Mouse (Mus musculus): ENCODE data around the gene Spic.
"Not testable (repeated sequence)": the region's sequence is repeated elsewhere in the genome, so short reads cannot be mapped to it uniquely, and the experiment has no call there.

The Spic gene

GRCm38 (mm10) chr10:88684925-88685324 is at the start of gene Spic:
Gene Spic (minus strand): TSS chr10:88685015.
- no peak for DNase-seq (ENCODE audit: low spot score in 2 of 2)

- DNase-seq (ENCODE audit: low spot score in 2 of 2) = no peak
Observed at GRCm38 (mm10) chr10:88732309-88732622, 47.5 kb upstream of the Spic start.

- no peak for DNase-seq (ENCODE audit: low spot score in 2 of 2)
Observed at GRCm38 (mm10) chr10:88731496-88732308, 46.9 kb upstream of the Spic start.

DNA sequence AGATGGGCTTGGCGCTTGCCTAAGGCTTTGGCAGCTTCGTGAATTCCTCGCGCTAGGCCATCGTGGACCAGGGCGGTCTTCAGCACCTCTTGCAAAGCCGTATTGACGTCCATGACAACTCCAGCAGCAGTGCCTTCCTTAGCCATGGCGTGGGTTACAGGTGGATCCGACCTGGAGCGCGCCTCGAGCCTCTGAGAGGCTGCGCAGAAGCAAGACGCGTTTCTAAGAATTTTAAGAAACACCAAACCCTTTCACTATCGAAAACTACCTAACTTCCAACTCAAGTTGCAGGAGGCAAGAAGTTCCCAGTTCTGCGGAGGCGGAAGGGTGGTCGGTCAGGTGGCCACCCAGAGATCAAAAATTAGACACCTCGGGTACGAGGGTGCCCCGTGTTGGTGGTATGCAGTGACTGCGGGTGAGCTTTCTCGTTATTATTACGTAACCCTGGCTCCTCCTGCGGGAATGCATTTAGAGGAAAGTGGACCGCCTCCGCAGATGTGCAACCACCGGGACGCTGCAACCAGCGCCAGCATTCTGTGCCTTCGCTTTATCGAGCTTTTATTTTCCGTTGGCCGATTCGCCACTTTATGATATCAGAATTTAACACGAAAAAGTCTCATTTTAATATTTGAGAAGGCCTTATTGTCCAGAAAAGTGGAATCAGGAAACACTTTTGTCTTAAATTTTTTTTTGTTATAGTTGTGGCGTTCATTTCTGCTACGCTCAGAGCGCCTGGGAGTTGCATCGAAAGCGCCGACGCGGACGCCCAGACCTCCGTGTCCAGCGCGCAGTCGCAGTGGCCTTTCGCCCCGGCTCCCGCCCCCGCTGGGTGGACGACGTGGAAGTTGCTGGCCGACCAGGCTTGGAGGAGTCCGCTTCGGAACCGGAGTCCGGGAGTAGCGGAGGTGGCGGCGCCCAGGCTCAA is 46.0 kb upstream of the Spic start, which contains the start of gene Arl1:
Gene Arl1, plus strand, starts transcription at position 288 of the 925 bp plus-strand sequence.
- DNase-seq (ENCODE audit: low spot score in 2 of 2) = peak; percentile 85 to 88

GRCm38 (mm10) chr10:88728166-88728565 is 43.4 kb upstream of the Spic start:
- no peak for DNase-seq (ENCODE audit: low spot score in 2 of 2)

DNA sequence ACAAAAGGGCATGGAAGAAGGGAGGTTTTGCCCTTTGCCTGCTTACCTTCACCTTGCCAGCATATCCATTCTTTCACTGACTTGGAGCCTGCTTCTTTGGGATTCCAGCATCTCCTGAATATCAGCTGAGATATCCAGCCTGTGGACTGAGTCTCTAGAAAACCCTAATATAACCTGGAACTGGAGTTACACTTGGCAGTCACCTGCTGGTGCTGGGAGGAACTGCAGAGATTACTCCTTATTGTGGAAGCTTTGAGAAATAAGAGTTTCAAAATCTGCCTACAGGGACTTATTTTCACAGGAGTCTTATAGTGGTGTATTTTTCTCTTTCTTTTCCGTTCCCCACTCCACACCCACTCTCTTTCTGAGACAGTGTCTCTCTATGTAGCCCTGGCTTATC is 42.3 kb upstream of the Spic start:
- peak; percentile 14 to 27 for DNase-seq (ENCODE audit: low spot score in 2 of 2)

DNA sequence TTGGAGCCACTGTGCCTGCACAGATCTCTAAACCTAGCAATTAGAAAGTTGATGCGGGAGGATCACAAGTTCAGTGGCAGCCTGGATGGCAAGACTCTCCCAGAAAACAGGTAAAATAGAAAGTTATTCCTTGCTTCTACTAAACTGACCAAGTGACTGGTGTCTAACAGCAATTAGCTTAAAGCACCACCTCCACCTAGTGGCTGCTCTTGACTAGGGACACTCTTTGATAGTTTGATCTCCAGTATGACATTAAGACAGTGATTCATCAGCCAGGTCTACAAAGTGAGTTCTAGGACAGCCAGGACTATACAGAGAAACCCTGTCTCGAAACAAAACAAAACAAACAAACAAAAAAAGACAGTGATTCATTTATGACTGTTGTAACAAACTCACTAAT is 40.5 kb upstream of the Spic start:
- peak; percentile 4 to 27 for DNase-seq (ENCODE audit: low spot score in 2 of 2)

DNA sequence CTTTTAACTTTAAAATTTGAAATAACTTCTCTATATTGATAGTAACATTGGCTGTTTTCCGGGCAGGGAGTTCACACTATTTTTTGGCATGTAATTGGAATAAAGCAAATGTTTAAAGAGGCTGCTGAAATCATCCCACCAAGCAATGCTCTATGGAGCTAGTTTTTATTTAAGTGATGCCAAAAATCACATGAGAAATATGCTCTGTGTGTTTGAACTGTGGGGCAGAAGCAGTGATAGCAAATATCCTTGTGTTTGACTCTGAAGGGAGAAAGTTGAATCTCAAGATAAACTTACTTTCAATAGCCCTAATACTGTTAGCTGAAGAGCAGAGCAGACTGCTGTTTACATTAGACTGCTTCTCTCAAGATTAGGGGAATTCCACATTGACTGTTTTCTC is 34.8 kb upstream of the Spic start:
- DNase-seq (ENCODE audit: low spot score in 2 of 2) = no peak

- no peak for DNase-seq (ENCODE audit: low spot score in 2 of 2)
Observed at GRCm38 (mm10) chr10:88717756-88718025, 32.9 kb upstream of the Spic start.

- no peak for DNase-seq (ENCODE audit: low spot score in 2 of 2)
Observed at GRCm38 (mm10) chr10:88716986-88717755, 32.4 kb upstream of the Spic start.

- DNase-seq (ENCODE audit: low spot score in 2 of 2) = no peak
Observed at GRCm38 (mm10) chr10:88715621-88716020, 30.8 kb upstream of the Spic start.

DNA sequence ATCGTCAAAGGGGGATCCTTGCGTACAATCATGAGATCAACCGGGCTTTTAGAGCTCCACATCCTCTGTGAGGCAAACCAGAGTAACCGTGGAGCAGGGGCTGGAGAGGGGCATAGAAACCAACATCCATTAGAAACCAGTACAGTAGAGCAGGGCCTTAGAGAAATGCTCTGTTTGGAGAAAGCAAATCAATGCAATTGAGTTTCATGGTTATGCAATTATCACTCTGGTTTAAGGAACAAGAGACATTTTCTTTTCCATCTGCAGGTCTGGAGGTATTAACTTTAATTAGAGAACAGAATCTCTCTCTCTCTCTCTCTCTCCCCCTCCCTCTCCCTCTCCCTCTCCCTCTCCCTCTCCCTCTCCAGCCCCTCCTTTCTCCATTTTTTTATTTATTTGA is 29.9 kb upstream of the Spic start:
- no peak for DNase-seq (ENCODE audit: low spot score in 2 of 2)

DNA sequence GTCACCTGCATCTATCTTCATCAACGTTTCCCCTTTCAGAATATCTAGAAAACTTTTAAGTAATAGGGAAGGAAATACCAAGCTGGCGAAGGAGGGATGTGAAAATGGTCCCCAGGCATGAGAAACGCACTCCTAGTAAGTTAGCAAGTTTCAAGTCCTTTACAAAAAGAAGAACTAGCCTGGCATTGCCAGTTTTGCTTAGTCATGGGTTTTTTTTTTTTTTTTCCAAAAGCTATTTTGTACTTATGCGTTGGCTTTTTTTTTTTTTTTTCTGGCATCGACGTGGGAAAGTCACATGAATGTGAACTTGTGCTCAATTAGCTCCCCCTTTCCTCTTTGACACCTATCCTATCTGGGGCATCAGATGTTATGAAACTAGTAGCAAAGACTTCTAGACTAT is 27.5 kb upstream of the Spic start:
- DNase-seq (ENCODE audit: low spot score in 2 of 2) = no peak

DNA sequence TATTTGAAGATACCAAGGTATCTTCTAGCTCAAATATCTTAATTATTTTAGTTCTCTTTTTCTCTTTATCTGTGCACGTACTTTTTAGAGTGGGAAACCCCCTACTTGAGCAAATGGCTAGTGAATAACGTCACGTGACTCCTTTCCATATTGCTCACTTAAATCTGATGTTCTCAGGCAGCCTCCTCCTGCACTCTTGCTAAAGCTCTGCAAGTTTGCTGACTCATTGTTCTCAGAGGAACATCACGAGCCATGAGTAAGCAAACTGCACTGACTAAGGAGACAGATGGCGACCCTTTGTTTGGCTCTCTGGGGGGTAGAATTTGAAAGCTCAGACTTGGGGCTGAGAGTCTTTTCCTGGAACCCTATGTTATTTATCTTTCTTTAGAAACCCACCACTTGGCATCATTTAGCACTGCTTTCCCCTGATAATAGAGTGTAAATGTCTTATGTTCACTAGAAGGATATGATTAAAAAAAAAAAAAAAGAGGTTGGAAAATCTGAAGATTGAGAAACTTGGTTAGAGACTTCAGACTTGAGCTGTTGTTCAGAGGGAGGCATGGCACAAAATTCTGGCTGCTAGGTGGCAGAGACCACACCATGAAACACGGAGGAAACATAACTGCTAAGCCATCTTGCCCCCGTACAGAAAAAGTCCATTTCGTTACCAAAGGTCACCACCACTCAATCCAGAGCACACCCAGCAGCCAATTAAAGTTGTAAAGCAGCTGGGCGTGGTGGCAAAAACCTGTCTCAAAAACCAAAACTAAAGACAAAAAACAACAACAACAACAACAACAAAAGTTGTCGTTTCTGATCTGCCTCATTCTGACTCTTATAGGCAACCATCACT is 24.1 kb upstream of the Spic start:
- DNase-seq (ENCODE audit: low spot score in 2 of 2) = no peak

- DNase-seq (ENCODE audit: low spot score in 2 of 2) = no peak
Observed at GRCm38 (mm10) chr10:88700938-88701337, 16.1 kb upstream of the Spic start.

GRCm38 (mm10) chr10:88682904-88683563 is 1.8 kb downstream of the Spic start:
- DNase-seq (ENCODE audit: low spot score in 2 of 2) = peak in 1 of 2 experiments; percentile 6

DNA sequence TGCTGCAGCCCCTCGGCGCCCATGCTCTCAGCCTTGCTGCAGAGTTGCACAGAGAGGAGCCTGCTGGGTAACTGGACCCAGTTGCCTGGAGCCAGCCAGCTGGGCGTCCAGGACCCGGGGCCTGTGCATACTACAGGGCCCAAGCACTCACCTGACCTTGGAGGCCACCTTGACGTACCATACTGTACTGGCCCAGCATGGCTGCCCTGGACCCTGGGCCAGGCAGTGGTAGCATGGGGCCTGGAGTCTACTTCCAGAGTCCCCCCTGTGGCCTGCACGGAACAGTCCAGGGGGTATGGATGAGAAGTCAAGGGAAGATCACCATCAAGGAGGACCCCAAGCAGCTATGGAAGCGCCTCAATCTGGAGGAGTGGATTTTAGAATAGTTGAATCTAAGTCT is 12.0 kb downstream of the Spic start:
- no peak for DNase-seq (ENCODE audit: low spot score in 2 of 2)

DNA sequence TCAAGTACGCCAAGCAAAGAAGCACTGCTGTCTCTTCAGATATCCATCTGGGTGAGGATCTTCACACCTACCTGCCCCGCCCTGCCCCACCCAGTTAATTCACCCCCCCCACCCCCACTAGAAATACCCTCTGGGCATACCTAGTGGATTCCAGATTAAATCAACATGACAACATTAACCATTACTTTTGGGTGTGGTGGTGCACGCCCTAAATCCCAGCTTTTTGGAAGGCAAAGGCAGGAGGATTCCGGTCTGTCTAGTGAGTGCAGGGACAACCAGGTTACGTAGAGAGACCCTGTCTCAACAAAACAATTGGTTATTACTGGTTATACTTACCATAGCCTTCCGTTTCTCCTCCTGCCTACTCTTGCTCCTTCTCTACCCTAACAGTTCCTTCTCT is 12.7 kb downstream of the Spic start:
- no peak for DNase-seq (ENCODE audit: low spot score in 2 of 2)

GRCm38 (mm10) chr10:88669719-88670118 is 15.1 kb downstream of the Spic start:
- DNase-seq (ENCODE audit: low spot score in 2 of 2) = peak; percentile 10 to 14

DNA sequence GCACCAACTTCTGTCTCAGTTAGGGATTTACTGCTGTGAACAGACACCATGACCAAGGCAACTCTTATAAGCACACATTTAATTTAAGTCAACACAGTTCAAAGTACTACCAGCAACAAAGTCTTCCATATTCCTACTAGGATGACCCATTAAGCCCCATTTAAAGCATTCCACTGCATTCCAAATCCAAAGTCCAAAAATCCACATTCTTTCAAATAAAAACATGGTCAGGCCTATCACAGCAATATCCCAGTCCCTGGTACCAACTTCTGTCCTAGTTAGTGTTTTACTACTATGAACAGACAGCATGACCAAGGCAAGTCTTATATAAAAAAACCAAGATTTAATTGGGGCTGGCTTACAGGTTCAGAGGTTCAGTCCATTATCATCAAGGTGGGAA is 21.0 kb downstream of the Spic start:
- not testable (repeated sequence) for DNase-seq (ENCODE audit: low spot score in 2 of 2)

DNA sequence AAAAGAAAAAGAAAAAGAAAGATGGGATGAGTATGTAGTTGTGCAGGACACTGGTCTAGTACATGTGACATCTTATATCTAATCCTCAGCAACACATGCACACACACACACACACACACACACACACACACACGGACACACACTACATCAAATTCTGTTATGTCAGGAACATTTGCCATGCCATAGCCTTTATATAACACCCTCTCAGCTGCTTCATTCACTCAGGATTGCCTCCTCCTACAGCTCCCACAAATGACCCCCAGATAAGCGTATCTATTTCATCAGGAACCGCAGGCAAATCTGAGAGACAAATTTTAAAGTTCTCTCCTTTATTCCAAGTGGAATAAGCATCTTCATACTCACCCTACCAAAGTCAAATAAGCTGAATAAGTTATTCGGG is 25.9 kb downstream of the Spic start:
- DNase-seq (ENCODE audit: low spot score in 2 of 2) = no peak
